Mouse (Mus musculus) kidney, embryonic 14.5 days (tissue): ENCODE results near the gene Ncln. TPM values are rescaled to one million over a fixed set of nuclear protein-coding genes. Genes with fewer than 3 reads are reported as not detected.

Experiments used
- microRNA-seq: library from miRNA; unstranded; fragments of <30 nt; microRNA quantifications from one replicate; pipeline ENCODE4, GENCODE M21; 2016
- polyA plus RNA-seq: library from polyadenylated mRNA; unstranded; fragments of >200 nt; fragmentation: Nextera tagmentation; extraction: Ambion mirVana; gene quantifications from 2 replicates; pipeline ENCODE4 v1.2.1, GENCODE M21; 2014

The Ncln gene
- polyA plus RNA-seq, 1 experiment from 2014 or later, result 76.6 TPM

Small RNA genes within 50 kb of the gene (microRNA-seq; reads per million reads assigned to microRNA genes)
- gene Gm25595, result not detected

Other genes with a start within 250 kb of the Ncln start
- 5.4 and 7.0 TPM in 2 replicates for gene Matk, start 243.5 kb downstream of the Ncln start, polyA plus RNA-seq
- 240 and 276 TPM in 2 replicates for gene Mrpl54, start 229.5 kb downstream of the Ncln start, polyA plus RNA-seq
- 51.4 and 52.7 TPM in 2 replicates for gene Apba3, start 229.4 kb downstream of the Ncln start, polyA plus RNA-seq
- gene Tjp3, start 204.8 kb downstream of the Ncln start, polyA plus RNA-seq, result 7.6 and 11.6 TPM in 2 replicates
- 25.4 and 60.7 TPM in 2 replicates for gene Pip5k1c, start 203.4 kb downstream of the Ncln start, polyA plus RNA-seq
- 21.4 and 29.6 TPM in 2 replicates for gene Cactin, start 175.3 kb downstream of the Ncln start, polyA plus RNA-seq
- 8.7 and 10.1 TPM in 2 replicates for gene Tbxa2r, start 167.7 kb downstream of the Ncln start, polyA plus RNA-seq
- 0.05 and 0.07 TPM in 2 replicates for gene Gipc3, start 153.1 kb downstream of the Ncln start, polyA plus RNA-seq
- gene Hmg20b, start 145.9 kb downstream of the Ncln start, polyA plus RNA-seq, result 115 and 119 TPM in 2 replicates
- 4.1 and 4.6 TPM in 2 replicates for gene Mfsd12, start 138.9 kb downstream of the Ncln start, polyA plus RNA-seq
- 0.14 and 0.30 TPM in 2 replicates for gene 4930404N11Rik, start 130.6 kb downstream of the Ncln start, polyA plus RNA-seq
- 101 and 108 TPM in 2 replicates for gene Fzr1, start 117.9 kb downstream of the Ncln start, polyA plus RNA-seq
- gene Dohh, start 112.0 kb downstream of the Ncln start, polyA plus RNA-seq, result 59.2 and 73.9 TPM in 2 replicates
- gene Gm48551, start 111.9 kb downstream of the Ncln start, polyA plus RNA-seq, result 3.5 and 3.8 TPM in 2 replicates
- gene Gm48552, start 107.4 kb downstream of the Ncln start, polyA plus RNA-seq, result 0.61 and 1.5 TPM in 2 replicates
- gene Smim24, start 103.3 kb downstream of the Ncln start, polyA plus RNA-seq, result 14.9 and 16.4 TPM in 2 replicates
- gene Nfic, start 40.8 kb downstream of the Ncln start, polyA plus RNA-seq, result 47.3 and 59.0 TPM in 2 replicates
- 0.28 and 0.36 TPM in 2 replicates for gene Celf5, start 13.7 kb downstream of the Ncln start, polyA plus RNA-seq
- 0.41 and 0.54 TPM in 2 replicates for gene S1pr4, start 3.7 kb upstream of the Ncln start, polyA plus RNA-seq
- 0.23 and 0.60 TPM in 2 replicates for gene Gna15, start 27.8 kb upstream of the Ncln start, polyA plus RNA-seq
- 77.7 and 89.2 TPM in 2 replicates for gene Gna11, start 48.8 kb upstream of the Ncln start, polyA plus RNA-seq
- gene Aes, start 63.1 kb upstream of the Ncln start, polyA plus RNA-seq, result 408 and 609 TPM in 2 replicates
- gene Tle2, start 78.2 kb upstream of the Ncln start, polyA plus RNA-seq, result 29.3 and 30.4 TPM in 2 replicates
- gene Tle6, start 104.7 kb upstream of the Ncln start, polyA plus RNA-seq, result 12.6 and 15.5 TPM in 2 replicates
- 0.84 and 0.86 TPM in 2 replicates for gene BC025920, start 109.9 kb upstream of the Ncln start, polyA plus RNA-seq
- 39.9 and 40.7 TPM in 2 replicates for gene Sirt6, start 131.4 kb upstream of the Ncln start, polyA plus RNA-seq
- 11.3 and 18.5 TPM in 2 replicates for gene Ankrd24, start 132.1 kb upstream of the Ncln start, polyA plus RNA-seq
- gene Gm10778, start 152.7 kb upstream of the Ncln start, polyA plus RNA-seq, result 5.3 and 6.4 TPM in 2 replicates
- gene Zfp433, start 208.4 kb upstream of the Ncln start, polyA plus RNA-seq, result 18.9 and 19.8 TPM in 2 replicates